Mouse (Mus musculus) T-helper 1 cell (primary cell): Measurements from ENCODE around the gene Myo6.

ENCODE experiments used
- in situ Hi-C: fragments of 300-600 bp; cut with MboI, MseI; formaldehyde crosslinking; loops from one replicate; pipeline ENCODE4 v1.15.1; 2025; ENCODE audit warnings: high pct_unique_total_duplicates

Gene Myo6

DNA sequence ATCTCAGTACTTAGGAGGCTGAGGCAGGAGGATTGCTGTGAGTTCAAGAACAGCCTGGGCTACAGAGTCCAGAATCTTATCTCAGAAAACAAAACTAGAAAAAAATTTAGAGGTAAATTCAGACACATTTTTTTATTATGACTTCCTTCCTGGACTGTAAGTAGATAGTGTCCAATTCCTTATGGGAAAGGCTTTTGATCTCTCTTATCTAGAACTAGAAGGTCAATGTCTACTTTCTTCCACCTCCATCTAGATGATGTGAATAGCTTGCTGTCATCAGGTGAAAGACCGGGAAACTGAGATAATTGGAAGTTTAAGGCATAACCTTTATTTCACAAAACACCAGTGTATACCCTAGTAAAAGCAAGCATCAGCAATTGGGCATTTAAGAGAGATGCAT is 16.9 kb downstream of the Myo6 start:
- in situ Hi-C loops = no loop called here

DNA sequence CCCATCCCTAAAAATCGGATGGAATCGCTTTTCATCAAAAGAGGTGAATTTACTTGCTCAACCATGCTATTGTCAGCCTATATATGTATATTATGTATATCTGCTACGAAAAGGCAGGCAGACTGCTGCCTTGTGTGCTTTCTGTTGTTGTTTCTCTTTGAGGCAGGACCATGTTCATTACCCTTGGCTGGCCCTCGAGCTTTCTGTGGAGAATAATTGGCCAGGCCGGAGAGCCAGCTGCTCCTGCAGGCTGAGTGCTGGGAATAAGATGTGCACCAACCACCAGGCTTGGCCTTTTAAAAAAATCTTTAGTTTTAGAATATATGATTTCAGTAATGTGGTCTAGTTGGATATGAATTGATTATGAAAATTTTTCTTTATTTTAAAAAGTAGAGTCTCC is 19.3 kb downstream of the Myo6 start:
- in situ Hi-C loops = no loop called here

DNA sequence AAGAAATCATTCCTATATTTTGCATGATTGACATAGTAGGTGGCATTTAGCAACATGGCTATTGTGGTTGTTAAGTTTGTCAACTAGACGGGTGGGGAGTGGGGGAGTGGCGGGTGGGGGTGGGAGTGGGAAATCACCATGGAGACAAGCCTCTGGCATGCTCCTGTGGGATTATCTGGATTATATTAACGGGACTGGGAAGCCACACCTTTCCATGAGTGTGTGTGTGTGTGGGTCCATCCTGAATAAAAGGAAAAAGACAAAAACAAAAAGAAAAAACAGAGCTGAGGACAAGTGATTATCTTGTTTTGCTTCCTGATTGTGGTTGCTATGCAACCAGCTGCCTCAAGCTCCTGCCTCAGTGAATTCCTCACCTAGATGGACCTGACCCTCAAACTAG is 20.9 kb downstream of the Myo6 start:
- in situ Hi-C loops = no loop called here

DNA sequence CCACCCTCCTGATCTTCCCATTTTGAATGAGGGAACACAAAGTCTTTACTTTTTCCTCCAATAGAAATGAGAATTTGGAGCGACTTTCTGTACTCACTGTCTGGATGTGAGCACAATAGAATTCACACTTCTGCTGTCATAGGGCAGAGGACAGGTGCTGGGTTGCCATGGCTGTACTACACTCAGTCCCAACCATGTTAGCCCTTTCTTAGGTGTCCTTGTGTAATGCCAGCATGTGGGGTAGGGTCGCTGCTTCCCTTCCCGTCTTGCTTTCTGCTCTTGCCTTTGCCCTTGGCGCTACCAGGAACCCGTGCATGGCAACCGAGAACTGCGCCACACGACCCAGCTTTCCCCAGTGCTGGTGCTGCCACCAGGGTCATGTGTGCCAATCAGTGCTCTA is 21.9 kb downstream of the Myo6 start:
- in situ Hi-C loops = no loop called here

DNA sequence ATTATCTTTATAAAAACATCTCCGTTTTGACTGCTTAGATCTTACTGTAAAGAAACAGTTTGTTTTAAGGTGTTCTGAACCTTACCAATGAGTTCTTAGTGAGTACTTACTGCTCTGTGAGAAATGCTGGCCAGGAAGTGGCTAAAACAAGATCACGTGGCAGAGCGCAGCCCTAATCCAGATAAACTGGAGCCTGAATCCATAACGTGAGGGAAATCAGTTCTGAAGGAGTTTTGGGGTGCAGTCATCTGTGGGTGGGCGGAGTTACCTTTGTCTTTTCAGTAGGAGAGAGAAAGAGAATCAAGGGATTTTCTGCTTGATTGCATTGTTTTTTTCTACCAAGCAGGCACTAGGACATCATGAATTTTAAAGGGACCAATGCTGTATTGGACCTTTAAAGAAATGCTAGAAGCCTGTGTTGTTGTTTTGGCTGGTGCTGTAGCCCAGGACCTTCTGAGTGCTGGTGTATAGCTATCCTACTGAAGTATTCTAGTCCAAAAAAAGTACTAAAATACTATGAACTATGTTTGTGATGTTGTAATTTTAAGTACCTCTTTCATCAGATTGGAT is 23.6 kb downstream of the Myo6 start:
- in situ Hi-C loops = no loop called here

DNA sequence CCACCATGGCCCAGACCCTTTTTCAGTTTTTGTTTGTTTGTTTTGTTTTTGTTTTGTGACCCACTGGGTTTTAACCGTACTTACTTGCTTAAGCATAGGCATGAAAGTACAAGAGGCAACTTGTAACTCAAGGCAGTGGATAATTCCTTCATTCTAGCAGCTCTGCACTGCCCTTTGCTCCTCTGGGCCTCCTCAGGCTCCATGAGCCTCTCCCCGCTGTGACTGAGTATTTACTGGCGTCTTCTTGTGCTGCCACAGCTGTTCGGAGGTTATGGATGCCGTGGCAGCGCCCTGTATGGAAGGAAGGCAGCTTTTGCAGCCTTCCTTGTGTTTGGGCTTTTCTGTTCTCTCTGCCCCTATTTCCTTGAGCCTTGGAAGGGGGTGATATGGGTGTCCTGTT is 26.4 kb downstream of the Myo6 start:
- in situ Hi-C loops = no loop called here

DNA sequence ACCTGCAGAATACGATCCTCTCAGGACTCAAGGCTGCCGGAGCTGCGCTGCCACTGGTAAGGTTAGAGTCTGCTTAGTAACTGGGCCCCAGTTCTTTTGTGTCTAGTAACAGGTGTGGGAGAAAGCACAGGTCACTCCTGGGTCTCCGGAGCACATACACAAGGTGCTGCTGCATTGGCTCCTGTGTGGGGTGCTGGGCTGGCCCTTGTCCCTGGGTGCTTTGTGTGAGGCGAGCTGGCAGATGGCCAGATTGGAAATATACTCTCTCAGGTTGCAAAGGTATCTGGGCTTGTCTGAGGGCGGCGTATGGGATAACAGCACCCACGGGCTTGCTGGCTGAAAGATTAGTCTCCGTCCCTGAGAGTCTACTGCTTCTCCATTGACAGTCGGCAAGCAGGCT is 27.5 kb downstream of the Myo6 start:
- in situ Hi-C loops = no loop called here

DNA sequence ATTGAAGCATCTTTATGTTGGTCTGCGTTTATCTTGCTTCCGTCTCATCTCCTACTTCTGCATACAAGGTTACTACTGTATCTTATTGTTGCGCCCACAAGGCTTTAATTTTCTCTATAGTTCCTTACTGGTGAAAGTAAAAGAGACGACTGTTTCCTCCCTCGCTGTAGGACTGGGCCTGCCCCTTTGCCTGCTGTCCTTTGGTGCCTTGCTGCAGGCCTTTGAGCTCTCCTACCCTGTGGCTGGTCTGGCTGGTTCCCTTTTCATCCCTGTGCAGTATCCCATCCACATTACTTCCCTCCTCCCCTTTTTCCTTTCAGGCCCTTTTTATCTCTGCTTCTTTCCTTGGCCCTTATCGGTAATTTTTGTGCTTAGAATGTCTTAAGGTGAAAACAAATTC is 29.6 kb downstream of the Myo6 start:
- in situ Hi-C loops = no loop called here

DNA sequence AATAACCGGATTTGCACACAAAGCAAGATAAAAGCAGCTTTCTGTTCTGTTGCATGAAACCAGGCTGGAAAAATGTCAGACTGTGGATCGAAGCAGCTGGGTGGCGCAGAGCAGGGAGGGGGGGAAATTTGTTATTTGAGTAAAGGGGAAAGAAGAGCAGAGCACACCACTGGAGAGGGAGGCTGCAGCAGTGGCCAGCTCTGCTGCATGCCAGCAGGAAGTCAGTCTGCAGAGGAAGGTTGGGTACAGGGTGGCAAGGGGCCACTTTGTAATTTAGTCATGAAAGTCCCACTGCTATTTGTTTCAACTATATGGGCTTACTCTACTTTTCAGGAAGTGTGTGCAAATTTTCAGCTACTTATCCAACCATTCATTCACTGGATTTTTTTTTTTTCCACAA is 31.3 kb downstream of the Myo6 start:
- in situ Hi-C loops = no loop called here

DNA sequence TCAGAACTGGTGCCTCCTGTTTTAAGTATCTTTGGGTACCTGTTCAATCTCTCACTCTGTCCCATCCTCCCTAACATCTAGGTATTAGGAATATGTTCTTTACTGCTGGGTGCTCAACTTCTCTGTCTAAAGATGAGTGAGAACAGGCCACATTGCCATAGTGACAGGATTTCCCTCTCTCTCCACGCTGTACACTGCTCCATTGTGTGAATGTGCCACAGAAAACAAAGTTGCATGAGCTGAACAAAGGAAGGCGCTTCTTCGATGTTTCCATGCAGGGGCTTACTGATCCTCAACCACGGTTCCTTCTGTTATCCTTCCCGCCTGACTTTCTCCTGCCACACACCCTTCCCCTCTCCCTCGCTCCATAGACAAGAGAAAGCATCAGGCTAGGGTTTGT is 32.4 kb downstream of the Myo6 start:
- in situ Hi-C loops = no loop called here

DNA sequence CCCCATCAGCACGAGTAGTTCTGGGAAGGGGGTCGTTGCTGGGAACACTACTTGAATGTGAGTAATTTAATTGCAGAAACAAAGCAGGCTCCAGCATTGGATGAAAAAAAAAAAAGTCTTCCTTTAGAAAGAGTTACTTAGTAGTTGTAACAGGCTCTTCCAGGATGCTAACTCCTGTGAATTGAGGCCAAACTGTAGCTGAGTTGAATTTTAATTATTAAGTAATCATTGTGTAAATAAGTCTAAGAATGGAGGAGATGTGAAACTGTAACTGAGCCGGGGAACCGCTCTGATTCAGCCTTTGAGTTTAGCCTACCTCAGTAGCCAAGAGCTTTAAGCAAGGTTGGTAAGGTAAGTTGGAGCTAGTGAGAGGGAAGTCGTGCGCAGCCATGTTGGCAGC is 36.0 kb downstream of the Myo6 start:
- in situ Hi-C loops = no loop called here

DNA sequence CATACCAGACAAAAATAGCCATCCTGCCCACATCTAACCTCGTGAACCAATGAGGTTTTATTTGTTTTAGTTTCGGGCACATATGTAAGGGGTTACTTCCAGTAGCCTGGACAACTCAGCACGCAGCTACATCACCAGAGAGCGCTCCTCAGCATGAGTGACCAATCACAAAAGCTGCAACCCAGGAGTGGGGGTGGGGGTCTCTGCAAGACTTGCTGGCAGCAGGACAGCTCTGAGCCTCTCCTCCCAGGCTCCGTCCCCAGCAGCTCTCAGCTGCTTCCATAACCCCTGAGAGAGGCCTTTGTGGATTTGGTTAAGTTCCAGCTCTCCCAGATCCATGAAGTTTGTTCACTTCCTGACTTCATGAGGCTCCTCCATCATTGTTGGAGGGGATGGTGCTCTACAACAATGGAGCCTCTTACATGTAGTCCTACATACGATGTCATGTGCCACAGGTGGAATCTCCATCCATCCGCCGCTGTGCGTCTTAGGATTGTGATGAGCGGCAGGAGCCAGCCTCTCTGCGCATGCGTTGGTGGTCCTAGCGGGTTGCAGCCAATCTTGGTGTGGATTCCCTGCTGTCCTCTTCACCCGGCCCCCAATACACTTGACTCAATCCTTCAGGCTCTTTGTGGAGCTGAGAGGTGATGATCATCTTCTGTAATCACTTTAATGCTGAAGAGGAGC is 37.7 kb downstream of the Myo6 start:
- in situ Hi-C loops = no loop called here

DNA sequence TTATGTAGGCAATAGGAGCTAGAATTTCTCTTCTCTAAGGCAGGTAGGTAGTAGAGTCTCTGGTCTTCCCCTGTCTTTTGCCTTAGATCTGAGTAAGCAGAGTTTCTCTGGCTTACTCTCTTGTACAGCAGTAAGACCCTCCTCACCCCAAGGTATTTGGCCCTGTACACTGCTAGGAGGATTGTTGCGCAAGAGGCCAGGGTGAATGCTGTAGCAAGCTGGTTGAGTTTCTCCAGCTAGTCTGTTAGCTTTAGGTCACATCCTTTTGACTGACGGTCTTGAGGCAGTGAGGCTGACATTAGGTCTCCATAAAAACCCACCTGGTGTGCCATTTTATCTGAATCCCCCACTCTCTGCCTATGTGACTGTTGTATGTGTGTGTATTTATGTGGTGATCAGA is 43.9 kb downstream of the Myo6 start:
- in situ Hi-C loops = no loop called here

DNA sequence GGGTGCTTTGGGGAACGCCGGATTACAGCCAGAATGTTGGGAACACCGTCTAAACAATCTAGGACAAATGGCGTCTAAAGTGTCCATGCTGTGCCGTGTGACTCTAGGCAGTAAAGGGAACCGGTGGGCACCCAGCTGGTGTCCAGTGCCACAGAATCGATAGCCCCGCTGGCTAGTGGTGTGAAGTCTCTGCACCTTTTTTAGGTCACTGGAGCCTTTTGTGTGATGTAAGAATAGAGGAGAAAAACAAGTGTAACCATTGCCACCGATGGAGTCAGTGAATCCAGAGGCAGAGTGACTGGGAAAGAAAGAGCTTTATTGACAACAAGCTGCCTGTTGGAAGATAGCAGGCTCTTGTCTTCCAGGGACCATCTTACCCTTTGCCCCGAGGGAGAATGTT is 44.6 kb downstream of the Myo6 start:
- in situ Hi-C loops = no loop called here

DNA sequence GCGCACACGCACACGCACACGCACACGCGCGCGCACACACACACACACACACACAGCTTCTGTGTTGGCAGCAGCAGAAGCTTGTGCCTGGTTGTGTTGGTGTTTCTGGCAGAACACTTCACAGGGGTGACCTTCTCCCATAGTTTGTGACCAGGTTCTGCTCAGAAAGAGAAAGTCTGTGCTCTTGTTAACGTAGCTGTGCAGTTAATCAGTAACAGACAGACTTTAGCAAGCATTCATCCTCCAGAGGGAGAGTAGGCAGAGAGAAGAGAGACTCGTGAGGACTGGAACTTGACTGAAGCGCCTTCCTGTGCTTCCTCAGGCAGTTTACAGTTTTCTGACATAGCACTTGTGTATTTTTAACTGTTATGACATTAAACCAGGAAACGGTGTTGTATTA is 45.3 kb downstream of the Myo6 start:
- in situ Hi-C loops = no loop called here

DNA sequence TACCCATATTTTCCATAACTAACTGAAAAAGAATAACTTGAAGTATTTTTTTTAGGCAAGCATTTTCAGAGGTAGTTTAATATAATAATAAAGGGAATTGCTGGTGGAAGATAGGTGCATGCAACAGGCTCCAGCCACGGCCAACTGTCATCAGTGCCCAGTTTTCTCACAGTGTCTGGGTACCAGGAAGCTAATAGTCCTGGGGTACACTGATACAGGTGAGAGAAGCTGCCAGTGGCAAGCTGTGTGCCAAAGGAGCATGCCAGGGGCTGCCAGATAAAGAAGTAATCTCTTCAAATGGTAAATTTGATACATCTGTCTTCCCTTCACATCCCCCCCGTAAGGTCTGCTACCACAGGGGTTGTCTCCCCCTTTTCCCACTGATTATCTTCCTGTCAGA is 48.6 kb downstream of the Myo6 start:
- in situ Hi-C loops = no loop called here

DNA sequence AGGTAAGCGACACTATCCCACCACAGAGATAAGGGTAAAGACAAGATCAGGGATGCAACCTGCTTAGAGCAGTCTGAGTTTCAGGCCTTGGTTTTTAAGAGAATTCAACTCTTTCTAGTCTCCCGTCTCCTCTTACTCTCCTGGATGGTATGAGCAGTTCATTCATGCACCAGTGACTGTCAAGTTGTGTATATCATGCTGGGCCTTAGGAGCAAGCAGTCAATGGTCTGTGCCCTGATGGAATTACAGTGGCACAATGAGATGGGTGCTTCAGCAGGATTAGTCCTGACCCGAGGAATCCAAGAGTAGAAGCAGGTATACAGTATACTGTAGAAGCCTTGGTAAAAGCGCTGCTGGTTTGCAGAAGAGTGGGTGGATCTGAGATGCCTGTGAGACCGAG is 50.7 kb downstream of the Myo6 start:
- in situ Hi-C loops = no loop called here

DNA sequence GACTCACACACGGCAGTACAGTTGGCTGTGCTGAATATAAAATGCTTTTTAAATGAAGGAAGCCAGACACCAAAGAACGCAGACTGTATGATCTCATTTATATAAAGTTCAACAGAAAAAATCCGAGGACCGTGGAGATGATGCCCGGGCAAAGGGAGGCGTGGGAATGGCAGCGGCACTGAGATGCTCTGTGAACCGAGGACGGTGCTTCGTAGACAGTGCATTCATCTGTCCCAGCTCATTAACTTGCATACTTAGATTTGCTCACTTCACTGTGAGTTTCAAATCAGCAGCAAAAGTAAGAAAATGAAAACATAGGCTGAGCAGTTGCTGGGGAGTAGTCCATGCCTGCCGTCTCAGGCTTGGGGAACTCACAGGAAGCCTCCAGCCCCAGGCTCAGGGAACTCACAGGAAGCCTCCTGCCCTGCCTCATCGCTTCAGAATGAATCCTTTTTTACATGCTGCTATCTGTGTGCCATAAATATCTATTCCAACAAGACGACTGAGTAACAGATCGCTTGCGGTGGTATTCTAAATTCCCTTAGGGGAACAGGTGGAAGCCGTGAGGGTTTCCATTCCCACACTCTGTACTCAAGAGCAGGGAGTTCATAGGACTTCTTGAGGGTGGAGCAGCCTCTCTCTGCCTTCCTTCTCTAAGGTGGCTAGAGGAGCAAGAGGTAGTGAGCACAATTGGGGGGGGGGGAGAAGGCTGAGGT is 52.1 kb downstream of the Myo6 start:
- in situ Hi-C loops = no loop called here

DNA sequence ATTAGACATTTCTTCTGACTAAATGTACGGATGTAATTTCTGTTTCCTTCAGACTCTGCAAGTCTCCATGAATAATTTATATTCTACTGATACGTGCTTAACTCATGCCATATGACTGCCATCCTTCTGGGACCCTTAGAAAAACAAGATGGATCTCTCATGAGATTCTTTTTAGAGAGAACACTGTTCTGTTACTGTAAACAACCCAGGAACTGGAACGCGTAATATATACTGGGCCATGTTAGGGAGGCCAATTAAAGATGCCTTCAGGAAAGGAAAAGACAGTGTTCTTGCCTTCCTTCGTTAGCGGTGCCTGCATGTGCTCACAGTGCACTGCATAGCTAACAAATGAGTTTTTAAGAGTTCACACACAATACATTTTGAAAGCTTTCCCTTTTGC is 53.9 kb downstream of the Myo6 start:
- in situ Hi-C loops = no loop called here

DNA sequence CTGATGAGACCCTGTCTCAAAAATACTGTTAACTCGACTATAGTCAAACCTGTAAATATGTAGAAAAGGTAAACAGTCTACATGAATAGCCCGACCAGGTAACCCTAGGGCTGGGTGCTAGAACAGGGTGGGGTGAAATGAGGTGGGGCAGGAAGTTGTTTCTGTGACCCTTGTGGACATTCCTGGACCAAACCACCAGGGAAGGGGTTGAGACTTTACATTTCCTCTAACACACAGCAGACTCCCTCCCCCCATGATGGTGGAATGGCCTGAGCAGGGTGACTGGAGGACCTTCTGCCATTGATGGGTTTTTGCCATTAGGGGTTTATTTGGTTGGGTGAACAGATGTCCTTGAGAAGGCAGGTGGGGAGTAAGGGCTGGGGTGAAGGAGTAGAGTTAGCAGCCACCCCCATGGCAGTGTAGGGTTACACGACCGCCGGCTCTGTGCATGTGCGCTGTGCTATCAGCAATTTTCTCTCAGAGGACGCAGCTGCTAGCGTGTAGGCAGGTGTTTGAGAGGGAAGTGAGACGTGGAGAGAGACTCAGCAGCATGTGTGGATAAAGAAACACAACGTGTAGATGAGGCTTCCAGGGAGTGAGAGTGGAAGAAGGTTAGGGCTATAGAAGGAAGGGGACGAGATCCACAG is 59.3 kb downstream of the Myo6 start:
- in situ Hi-C loops = loop anchor here (10.0 kb wide), 1 partner anchor 1209 kb away; no protein-coding TSS in a partner anchor

DNA sequence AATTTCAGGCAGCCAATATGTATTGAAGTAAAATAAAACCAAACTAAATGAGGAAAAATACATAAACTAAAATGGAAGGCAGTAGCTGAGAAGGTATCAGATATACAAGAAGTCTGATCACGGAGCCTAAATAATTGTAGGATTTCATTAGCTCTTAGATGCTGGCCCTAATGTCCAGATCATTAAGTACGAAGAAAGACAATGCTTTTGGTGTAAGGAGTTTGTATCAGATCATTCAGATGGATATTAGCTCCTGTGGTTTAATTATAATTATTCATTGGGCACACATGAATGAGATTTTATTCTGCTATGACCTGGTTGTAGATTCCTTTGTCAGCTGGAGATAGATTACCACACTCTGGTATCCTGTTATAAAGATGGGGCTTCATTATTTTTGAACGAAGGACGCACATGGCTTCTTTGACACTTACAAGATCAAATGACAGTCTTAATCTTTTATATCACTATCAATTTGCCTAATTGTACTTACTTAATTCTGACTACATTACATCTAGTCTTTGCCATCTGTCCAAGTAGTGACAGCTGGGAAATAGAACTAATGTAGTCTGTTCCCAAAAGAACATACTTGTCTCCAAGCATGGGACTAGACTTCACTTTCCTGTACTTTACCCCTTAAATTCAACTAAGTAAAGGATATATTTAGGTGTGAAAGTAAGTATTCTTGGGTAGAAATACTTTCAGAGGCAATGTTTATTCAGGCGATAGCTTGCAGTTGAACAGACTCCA is 61.9 kb downstream of the Myo6 start:
- in situ Hi-C loops = loop anchor here (10.0 kb wide), 1 partner anchor 1212 kb away; no protein-coding TSS in a partner anchor

DNA sequence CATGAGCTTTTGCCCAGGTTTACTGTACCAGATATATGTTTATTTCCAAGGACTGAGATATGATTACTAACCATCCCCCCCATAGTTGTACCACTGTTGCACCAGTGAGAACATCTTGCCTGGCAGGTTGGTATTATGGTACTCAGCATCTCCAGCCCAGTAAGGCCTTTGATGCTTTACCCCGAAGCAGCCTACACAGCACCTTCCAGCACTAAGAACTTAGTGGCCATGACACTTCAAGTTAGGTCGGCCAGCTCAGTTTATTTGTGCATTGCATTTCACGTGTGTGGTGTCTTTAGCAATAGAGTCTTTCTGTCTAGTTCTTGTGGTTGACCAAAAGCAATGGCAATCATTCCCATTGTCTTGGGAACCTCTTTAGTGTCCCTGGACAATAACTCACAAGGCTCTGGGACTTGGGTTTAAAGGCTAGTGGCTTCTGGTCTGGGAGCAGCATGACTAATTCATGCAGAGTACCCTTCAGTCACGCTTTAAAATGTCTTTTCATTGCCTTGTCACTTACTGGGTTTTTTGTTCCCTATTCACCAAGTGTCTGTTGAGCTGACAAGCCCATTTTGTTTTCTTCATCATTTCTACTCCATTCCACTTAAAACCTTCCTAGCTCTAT is 69.1 kb downstream of the Myo6 start:
- in situ Hi-C loops = no loop called here
